Mouse (Mus musculus) embryonic facial prominence, embryonic 11.5 days (tissue): ENCODE data around the gene Snrk. TPM values are rescaled to one million over a fixed set of nuclear protein-coding genes. Genes with fewer than 3 reads are reported as not detected.

Experiments
- ATAC-seq: fragments of 200-750 bp; cut with Nextera tagmentation; replicated peaks from 2 replicates; pipeline ENCODE4 v1.8.0; 2017; ENCODE audit warnings: low read depth; ENCODE audit not compliant: insufficient number of reproducible peaks, low FRiP score, low TSS enrichment
- DNase-seq: peaks from one replicate; pipeline ENCODE4 v3.0.0-alpha.2; 2015; ENCODE audit warnings: low spot score
- H3K27ac ChIP-seq: fragments of 300-500 bp; sonication (generic); replicated peaks from 2 replicates; pipeline ENCODE4 v1.5.1; 2014; ENCODE audit warnings: mild to moderate bottlenecking, low read depth, low read length, control low read depth
- H3K27me3 ChIP-seq: fragments of 300-500 bp; sonication (generic); 2 replicates; pipeline ENCODE4 v1.6.1; 2014; ENCODE audit warnings: mild to moderate bottlenecking, low read length, moderate library complexity, mixed read lengths; ENCODE audit not compliant: control insufficient read depth, insufficient read depth
- H3K36me3 ChIP-seq: fragments of 300-500 bp; sonication (generic); replicated peaks from 2 replicates; pipeline ENCODE4 v1.6.1; 2014; ENCODE audit warnings: low read depth, mild to moderate bottlenecking, low read length, moderate library complexity, mixed read lengths; ENCODE audit not compliant: control insufficient read depth, insufficient read depth
- H3K4me1 ChIP-seq: fragments of 300-500 bp; sonication (generic); 2 replicates; pipeline ENCODE4 v1.6.1; 2014; ENCODE audit warnings: low read length, mixed read lengths; ENCODE audit not compliant: control insufficient read depth, insufficient read depth
- H3K4me2 ChIP-seq: fragments of 300-500 bp; sonication (generic); 2 replicates; pipeline ENCODE4 v1.6.1; 2014; ENCODE audit warnings: low read depth, mild to moderate bottlenecking, control low read depth, low read length, moderate library complexity
- H3K4me3 ChIP-seq: fragments of 300-500 bp; sonication (generic); 2 replicates; pipeline ENCODE4 v1.5.1; 2014; ENCODE audit warnings: low read depth, low read length, control low read depth
- H3K9ac ChIP-seq: fragments of 300-500 bp; sonication (generic); replicated peaks from 2 replicates; pipeline ENCODE4 v1.6.1; 2014; ENCODE audit warnings: mild to moderate bottlenecking, control low read depth, low read length
- H3K9me3 ChIP-seq: fragments of 300-500 bp; sonication (generic); replicated peaks from 2 replicates; pipeline ENCODE4 v1.6.1; 2016; ENCODE audit warnings: mild to moderate bottlenecking, low read length, inconsistent platforms, mixed read lengths; ENCODE audit not compliant: control insufficient read depth
- WGBS: fragments of 180-500 bp; shearing (Covaris S2); extraction: QIAGEN DNeasy Blood & Tissue Kit; methylation state at CpG from one replicate; pipeline ENCODE4 v1.1.7; 2014; 5-methylcytosine and 5-hydroxymethylcytosine counted together
- polyA plus RNA-seq: library from polyadenylated mRNA; unstranded; fragments of >200 nt; fragmentation: Nextera tagmentation; extraction: Ambion mirVana; gene quantifications from 2 replicates; pipeline ENCODE4 v1.2.1, GENCODE M21; 2014

The Snrk gene
- polyA plus RNA-seq = 23.2 and 26.3 TPM in 2 replicates

GRCm38 (mm10) chr9:122117112-122117616, at the start of gene Snrk:
TSS of gene Snrk (plus strand) at chr9:122117266.
- H3K27me3 ChIP-seq = no peaks in the 10 kb centered on the region
- H3K27ac ChIP-seq = peak within 1 kb of the TSS; percentile 81
- H3K9ac ChIP-seq = peak within 1 kb of the TSS; percentile 90
- H3K4me1 ChIP-seq = peaks cover 3% of the 10 kb centered on the region; the same call in 1 of the 2 replicates
- under 1% methylated on average over 56 of the region's 67 CpGs for WGBS
- peak within 1 kb of the TSS; percentile 84 for H3K4me2 ChIP-seq
- H3K9me3 ChIP-seq = no peaks in the 10 kb centered on the region
- peak within 1 kb of the TSS; percentile 91 for H3K4me3 ChIP-seq
- DNase-seq (peak; percentile 89), ATAC-seq (peak; percentile 93)
- H3K36me3 ChIP-seq = no peaks in the 10 kb centered on the region

GRCm38 (mm10) chr9:122067654-122068053, 49.4 kb upstream of the Snrk start:
- no peaks in the 10 kb centered on the region for H3K9me3 ChIP-seq
- H3K27ac ChIP-seq = no peak overlapping the region
- H3K4me3 ChIP-seq = no peak overlapping the region
- no peak overlapping the region for H3K9ac ChIP-seq
- H3K4me1 ChIP-seq = no peaks in the 10 kb centered on the region
- DNase-seq (no peak), ATAC-seq (no peak)
- WGBS = 61% methylated on average over 2 of the region's 2 CpGs
- no peaks in the 10 kb centered on the region for H3K27me3 ChIP-seq
- H3K4me2 ChIP-seq = no peak overlapping the region
- H3K36me3 ChIP-seq = no peaks in the 10 kb centered on the region

GRCm38 (mm10) chr9:122069560-122070174, 47.4 kb upstream of the Snrk start:
- no peak for DNase-seq
- Histone ChIP-seq H3K9ac (no peak overlapping the region), H3K36me3 (no peaks in the 10 kb centered on the region), H3K4me2 (no peak overlapping the region), H3K27me3 (no peaks in the 10 kb centered on the region), H3K4me3 (no peak overlapping the region), H3K4me1 (no peaks in the 10 kb centered on the region), H3K9me3 (no peaks in the 10 kb centered on the region), H3K27ac (no peak overlapping the region)
- no peak for ATAC-seq
- WGBS = 81% methylated on average over 11 of the region's 11 CpGs

- no peaks in the 10 kb centered on the region for H3K27me3 ChIP-seq
- ATAC-seq = no peak
- WGBS = 65% methylated on average over 2 of the region's 2 CpGs
These were observed 43.1 kb upstream of the Snrk start for GRCm38 (mm10) chr9:122073980-122074379.

GRCm38 (mm10) chr9:122074575-122074974, 42.5 kb upstream of the Snrk start:
- H3K36me3 ChIP-seq = no peaks in the 10 kb centered on the region
- H3K27me3 ChIP-seq = no peaks in the 10 kb centered on the region
- no peak overlapping the region for H3K9ac ChIP-seq
- no peak overlapping the region for H3K4me2 ChIP-seq
- no peak for DNase-seq
- H3K27ac ChIP-seq = no peak overlapping the region
- H3K9me3 ChIP-seq = no peaks in the 10 kb centered on the region
- no peak for ATAC-seq
- no peaks in the 10 kb centered on the region for H3K4me1 ChIP-seq
- H3K4me3 ChIP-seq = no peak overlapping the region
- 91% methylated on average over 13 of the region's 13 CpGs for WGBS

More at GRCm38 (mm10) chr9:122073980-122074379, 43.1 kb upstream of the Snrk start:
- Histone ChIP-seq H3K4me1 (no peaks in the 10 kb centered on the region), H3K9ac (no peak overlapping the region), H3K9me3 (no peaks in the 10 kb centered on the region), H3K36me3 (no peaks in the 10 kb centered on the region), H3K4me2 (no peak overlapping the region), H3K27ac (no peak overlapping the region), H3K4me3 (no peak overlapping the region)
- no peak for DNase-seq

GRCm38 (mm10) chr9:122078456-122078855, 38.6 kb upstream of the Snrk start:
- WGBS = 89% methylated on average over 5 of the region's 5 CpGs
- Histone ChIP-seq H3K4me1 (no peaks in the 10 kb centered on the region), H3K4me2 (no peak overlapping the region), H3K27me3 (no peaks in the 10 kb centered on the region), H3K4me3 (no peak overlapping the region), H3K9ac (no peak overlapping the region), H3K36me3 (no peaks in the 10 kb centered on the region), H3K27ac (no peak overlapping the region), H3K9me3 (no peaks in the 10 kb centered on the region)
- ATAC-seq = no peak
- no peak for DNase-seq

GRCm38 (mm10) chr9:122083698-122084097, 33.4 kb upstream of the Snrk start:
- Histone ChIP-seq H3K9me3 (no peaks in the 10 kb centered on the region), H3K27ac (no peak overlapping the region), H3K27me3 (no peaks in the 10 kb centered on the region), H3K9ac (no peak overlapping the region), H3K4me3 (no peak overlapping the region), H3K4me1 (no peaks in the 10 kb centered on the region), H3K4me2 (no peak overlapping the region), H3K36me3 (no peaks in the 10 kb centered on the region)
- DNase-seq (no peak), ATAC-seq (no peak)
- 83% methylated on average over 4 of the region's 4 CpGs for WGBS

GRCm38 (mm10) chr9:122084175-122084574, 32.9 kb upstream of the Snrk start:
- Histone ChIP-seq H3K9me3 (no peaks in the 10 kb centered on the region), H3K36me3 (no peaks in the 10 kb centered on the region), H3K4me1 (no peaks in the 10 kb centered on the region), H3K4me3 (no peak overlapping the region), H3K27me3 (no peaks in the 10 kb centered on the region), H3K9ac (no peak overlapping the region), H3K27ac (no peak overlapping the region), H3K4me2 (no peak overlapping the region)
- DNase-seq (no peak), ATAC-seq (no peak)
- WGBS = 51% methylated on average over 4 of the region's 4 CpGs
